Mouse (Mus musculus): ENCODE results near the gene Hyal1.

DNA sequence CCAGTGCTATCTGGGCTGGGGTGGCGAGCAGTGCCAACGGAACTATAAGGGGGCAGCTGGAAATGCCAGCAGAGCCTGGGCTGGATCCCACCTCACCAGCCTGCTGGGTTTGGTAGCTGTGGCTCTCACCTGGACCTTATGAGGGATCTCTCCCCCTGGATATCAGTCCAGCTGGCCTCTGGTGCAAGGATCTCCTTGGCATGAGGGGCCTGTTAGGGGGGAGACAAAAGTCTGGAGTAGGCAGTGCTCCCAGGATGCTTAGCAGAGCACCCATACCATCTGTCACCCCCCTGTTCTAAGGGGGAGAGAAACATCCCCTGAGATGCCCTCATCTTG is 4.4 kb upstream of the Hyal1 start:
- TF ChIP-seq CTCF (IDR thresholded peaks at IDR 0.05; ENCODE audit: borderline replicate concordance, control insufficient read depth, extremely low read depth, insufficient read depth, low read length, poor library complexity) (no peak), POLR2A (IDR thresholded peaks at IDR 0.05; ENCODE audit: control insufficient read depth, extremely low read depth, insufficient read depth, low read length, poor library complexity) (no peak)

Measured in thymus, adult 2 months (tissue).